Mouse (Mus musculus) lung, embryonic 16.5 days (tissue): ENCODE results near the gene Dffa. TPM values are rescaled to one million over a fixed set of nuclear protein-coding genes. Genes with fewer than 3 reads are reported as not detected.

Experiments used
- ATAC-seq: fragments of 200-750 bp; cut with Nextera tagmentation; 2 replicates; pipeline ENCODE4 v1.8.0; 2017; ENCODE audit warnings: low read depth, mild to moderate bottlenecking, moderate library complexity
- H3K27ac ChIP-seq: fragments of 300-500 bp; sonication (generic); 2 replicates; pipeline ENCODE4 v1.5.1; 2014; ENCODE audit warnings: mild to moderate bottlenecking, control low read depth, low read length
- H3K27me3 ChIP-seq: fragments of 300-500 bp; sonication (generic); 2 replicates; pipeline ENCODE4 v1.6.1; 2014; ENCODE audit warnings: low read depth, low read length, mixed read lengths; ENCODE audit not compliant: control insufficient read depth, insufficient read depth
- H3K36me3 ChIP-seq: fragments of 300-500 bp; sonication (generic); 2 replicates; pipeline ENCODE4 v1.6.1; 2014; ENCODE audit warnings: low read length; ENCODE audit not compliant: control insufficient read depth, insufficient read depth
- H3K4me1 ChIP-seq: fragments of 300-500 bp; sonication (generic); replicated peaks from 2 replicates; pipeline ENCODE4 v1.6.1; 2014; ENCODE audit warnings: low read length, mixed read lengths; ENCODE audit not compliant: control insufficient read depth, insufficient read depth
- H3K4me2 ChIP-seq: fragments of 300-500 bp; sonication (generic); 2 replicates; pipeline ENCODE4 v1.6.1; 2014; ENCODE audit warnings: low read depth, low read length, control low read depth
- H3K4me3 ChIP-seq: fragments of 300-500 bp; sonication (generic); 2 replicates; pipeline ENCODE4 v1.5.1; 2014; ENCODE audit warnings: mild to moderate bottlenecking, low read length, control low read depth
- H3K9ac ChIP-seq: fragments of 300-500 bp; sonication (generic); 2 replicates; pipeline ENCODE4 v1.6.1; 2014; ENCODE audit warnings: low read length, control low read depth
- H3K9me3 ChIP-seq: fragments of 300-500 bp; sonication (generic); 2 replicates; pipeline ENCODE4 v1.6.1; 2016; ENCODE audit warnings: low read length; ENCODE audit not compliant: control insufficient read depth
- WGBS: fragments of 180-500 bp; shearing (Covaris S2); extraction: QIAGEN DNeasy Blood & Tissue Kit; methylation state at CpG from one replicate; pipeline ENCODE4 v1.1.7; 2014; 5-methylcytosine and 5-hydroxymethylcytosine counted together
- polyA plus RNA-seq: library from polyadenylated mRNA; unstranded; fragments of >200 nt; fragmentation: Nextera tagmentation; extraction: Ambion mirVana; gene quantifications from 2 replicates; pipeline ENCODE4 v1.2.1, GENCODE M21; 2015

The Dffa gene
- polyA plus RNA-seq = 33.2 and 33.9 TPM in 2 replicates

DNA sequence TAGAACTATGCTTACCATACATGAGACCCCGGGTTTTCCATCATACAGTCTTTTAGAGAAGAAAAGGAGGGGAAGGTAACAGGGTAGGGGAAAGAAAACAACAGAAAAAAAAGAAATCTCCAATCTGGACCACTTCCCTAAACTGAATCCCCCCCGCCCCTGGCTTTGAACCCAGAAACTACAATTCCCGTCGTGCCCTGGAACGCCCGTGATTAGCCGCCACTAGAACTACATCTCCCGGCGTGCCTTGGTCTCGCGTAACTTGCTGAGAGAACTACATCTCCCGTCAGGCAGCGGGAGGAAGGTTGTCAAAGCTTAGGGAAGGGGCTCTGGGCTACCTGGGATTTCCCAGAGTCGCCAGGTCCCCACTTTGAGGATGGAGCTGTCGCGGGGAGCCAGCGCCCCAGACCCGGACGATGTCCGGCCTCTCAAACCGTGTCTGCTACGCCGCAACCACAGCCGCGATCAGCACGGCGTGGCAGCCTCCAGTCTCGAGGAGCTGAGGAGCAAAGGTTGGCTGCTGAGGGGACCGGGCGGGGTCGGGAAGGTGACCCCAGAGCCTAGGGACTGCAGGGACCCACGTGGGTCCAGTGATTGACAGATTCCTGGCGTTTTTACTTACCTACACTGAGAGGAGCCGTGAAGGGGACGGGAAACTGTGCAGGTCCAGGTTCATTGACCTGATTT lies at the start of gene Dffa:
Gene Dffa (plus strand): TSS at position 272 of the 687 bp plus-strand sequence.
- WGBS = under 1% methylated on average over 35 of the region's 35 CpGs

DNA sequence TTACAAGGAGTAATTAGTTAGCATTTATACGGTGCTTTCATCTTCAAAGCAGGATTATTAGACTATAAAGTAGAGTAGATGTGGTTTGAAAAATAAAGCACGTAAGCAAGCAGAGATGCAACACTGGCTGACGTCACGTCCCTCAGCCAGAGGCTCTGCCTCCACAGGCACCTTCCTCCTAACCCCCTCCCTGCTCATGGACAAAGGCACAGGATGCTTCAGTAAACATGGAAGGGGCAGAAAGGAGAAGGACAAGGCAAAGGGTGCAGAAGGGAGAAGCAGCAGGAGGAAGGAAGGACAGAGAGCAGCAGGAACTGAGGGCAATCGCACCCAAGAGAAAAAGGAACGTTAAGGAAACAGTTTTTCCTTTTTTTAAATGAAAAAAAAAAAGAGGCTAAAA lies 48.1 kb upstream of the Dffa start:
- no peaks in the 10 kb centered on the region for H3K36me3 ChIP-seq
- no peak overlapping the region for H3K9ac ChIP-seq
- H3K4me1 ChIP-seq = peaks cover 26% of the 10 kb centered on the region
- no peak overlapping the region for H3K4me3 ChIP-seq
- no peak for ATAC-seq
- no peak overlapping the region for H3K27ac ChIP-seq
- no peaks in the 10 kb centered on the region for H3K27me3 ChIP-seq
- H3K9me3 ChIP-seq = no peaks in the 10 kb centered on the region
- H3K4me2 ChIP-seq = no peak overlapping the region
- 75% methylated on average over 6 of the region's 6 CpGs for WGBS

More for the DNA sequence above, at the start of gene Dffa:
- H3K4me2 ChIP-seq = peak within 1 kb of the TSS; percentile 94
- peak; percentile 85 for ATAC-seq
- no peaks in the 10 kb centered on the region for H3K9me3 ChIP-seq
- H3K4me1 ChIP-seq = peaks cover 9% of the 10 kb centered on the region
- no peak within 1 kb of the TSS for H3K27ac ChIP-seq
- H3K36me3 ChIP-seq = peaks cover 5% of the 10 kb centered on the region
- peak within 1 kb of the TSS; percentile 98 for H3K4me3 ChIP-seq
- no peaks in the 10 kb centered on the region for H3K27me3 ChIP-seq
- peak within 1 kb of the TSS; percentile 85 for H3K9ac ChIP-seq

- H3K4me3 ChIP-seq = no peak overlapping the region
- no peak overlapping the region for H3K27ac ChIP-seq
- no peaks in the 10 kb centered on the region for H3K36me3 ChIP-seq
- peaks cover 26% of the 10 kb centered on the region for H3K4me1 ChIP-seq
- 0 out of 2 replicates have a peak overlapping the region, but pooled peaks have one; percentile 5 for H3K9ac ChIP-seq
- H3K9me3 ChIP-seq = no peaks in the 10 kb centered on the region
- peak overlapping the region; percentile 27 for H3K4me2 ChIP-seq
- 68% methylated on average over 16 of the region's 16 CpGs for WGBS
- ATAC-seq = no peak
- no peaks in the 10 kb centered on the region for H3K27me3 ChIP-seq
Measured at GRCm38 (mm10) chr4:149056957-149057356, 47.0 kb upstream of the Dffa start.

GRCm38 (mm10) chr4:149057470-149057869 lies 46.5 kb upstream of the Dffa start:
- H3K4me1 ChIP-seq = peaks cover 31% of the 10 kb centered on the region
- H3K27me3 ChIP-seq = no peaks in the 10 kb centered on the region
- H3K27ac ChIP-seq = peak overlapping the region; percentile 54
- H3K9ac ChIP-seq = 0 out of 2 replicates have a peak overlapping the region, but pooled peaks have one; percentile 5
- H3K4me3 ChIP-seq = no peak overlapping the region
- 21% methylated on average over 14 of the region's 14 CpGs for WGBS
- no peaks in the 10 kb centered on the region for H3K9me3 ChIP-seq
- H3K36me3 ChIP-seq = no peaks in the 10 kb centered on the region
- ATAC-seq = peak; percentile 35; the same call in 1 of the 2 replicates
- H3K4me2 ChIP-seq = peak overlapping the region; percentile 27; the same call in 1 of the 2 replicates

- Histone ChIP-seq H3K4me2 (peak overlapping the region; percentile 29), H3K36me3 (no peaks in the 10 kb centered on the region), H3K27ac (peak overlapping the region; percentile 54), H3K4me1 (peaks cover 35% of the 10 kb centered on the region), H3K27me3 (no peaks in the 10 kb centered on the region), H3K4me3 (no peak overlapping the region), H3K9ac (0 out of 2 replicates have a peak overlapping the region, but pooled peaks have one; percentile 10), H3K9me3 (no peaks in the 10 kb centered on the region)
- 63% methylated on average over 7 of the region's 7 CpGs for WGBS
- peak; percentile 51; the same call in 1 of the 2 replicates for ATAC-seq
Measured at GRCm38 (mm10) chr4:149058298-149058697, 45.6 kb upstream of the Dffa start.

- no peaks in the 10 kb centered on the region for H3K9me3 ChIP-seq
- no peak overlapping the region for H3K4me3 ChIP-seq
- ATAC-seq = no peak
- no peak overlapping the region for H3K9ac ChIP-seq
- H3K27me3 ChIP-seq = no peaks in the 10 kb centered on the region
- no peaks in the 10 kb centered on the region for H3K36me3 ChIP-seq
- no peak overlapping the region for H3K4me2 ChIP-seq
- H3K27ac ChIP-seq = no peak overlapping the region
- peaks cover 39% of the 10 kb centered on the region for H3K4me1 ChIP-seq
- WGBS = 88% methylated on average over 9 of the region's 9 CpGs
Measured at GRCm38 (mm10) chr4:149059713-149060112, 44.2 kb upstream of the Dffa start.

- 53% methylated on average over 14 of the region's 14 CpGs for WGBS
- H3K4me1 ChIP-seq = peaks cover 39% of the 10 kb centered on the region
- no peaks in the 10 kb centered on the region for H3K9me3 ChIP-seq
- no peak for ATAC-seq
- H3K4me3 ChIP-seq = no peak overlapping the region
- no peak overlapping the region for H3K4me2 ChIP-seq
- H3K27ac ChIP-seq = no peak overlapping the region
- no peak overlapping the region for H3K9ac ChIP-seq
- H3K36me3 ChIP-seq = no peaks in the 10 kb centered on the region
- H3K27me3 ChIP-seq = no peaks in the 10 kb centered on the region
Measured at GRCm38 (mm10) chr4:149060621-149061431, 43.1 kb upstream of the Dffa start.

GRCm38 (mm10) chr4:149061432-149061718 lies 42.6 kb upstream of the Dffa start:
- ATAC-seq = no peak
- peaks cover 39% of the 10 kb centered on the region for H3K4me1 ChIP-seq
- H3K36me3 ChIP-seq = no peaks in the 10 kb centered on the region
- no peaks in the 10 kb centered on the region for H3K9me3 ChIP-seq
- H3K4me2 ChIP-seq = no peak overlapping the region
- WGBS = 68% methylated on average over 13 of the region's 13 CpGs
- H3K4me3 ChIP-seq = no peak overlapping the region
- no peak overlapping the region for H3K27ac ChIP-seq
- H3K27me3 ChIP-seq = no peaks in the 10 kb centered on the region
- H3K9ac ChIP-seq = no peak overlapping the region
